Mouse (Mus musculus): ENCODE measurements around the gene Btrc.

The Btrc gene

GRCm38 (mm10) chr19:45573033-45573432 is 209.5 kb downstream of the Btrc start:
- no peak for DNase-seq (ENCODE audit: extremely low read depth, low read depth)

GRCm38 (mm10) chr19:45573861-45574267 is 210.3 kb downstream of the Btrc start:
- DNase-seq (ENCODE audit: extremely low read depth, low read depth): peak; percentile 67

- DNase-seq (ENCODE audit: extremely low read depth, low read depth): peak; percentile 70
Measured at GRCm38 (mm10) chr19:45574339-45574898, 210.9 kb downstream of the Btrc start.

DNA sequence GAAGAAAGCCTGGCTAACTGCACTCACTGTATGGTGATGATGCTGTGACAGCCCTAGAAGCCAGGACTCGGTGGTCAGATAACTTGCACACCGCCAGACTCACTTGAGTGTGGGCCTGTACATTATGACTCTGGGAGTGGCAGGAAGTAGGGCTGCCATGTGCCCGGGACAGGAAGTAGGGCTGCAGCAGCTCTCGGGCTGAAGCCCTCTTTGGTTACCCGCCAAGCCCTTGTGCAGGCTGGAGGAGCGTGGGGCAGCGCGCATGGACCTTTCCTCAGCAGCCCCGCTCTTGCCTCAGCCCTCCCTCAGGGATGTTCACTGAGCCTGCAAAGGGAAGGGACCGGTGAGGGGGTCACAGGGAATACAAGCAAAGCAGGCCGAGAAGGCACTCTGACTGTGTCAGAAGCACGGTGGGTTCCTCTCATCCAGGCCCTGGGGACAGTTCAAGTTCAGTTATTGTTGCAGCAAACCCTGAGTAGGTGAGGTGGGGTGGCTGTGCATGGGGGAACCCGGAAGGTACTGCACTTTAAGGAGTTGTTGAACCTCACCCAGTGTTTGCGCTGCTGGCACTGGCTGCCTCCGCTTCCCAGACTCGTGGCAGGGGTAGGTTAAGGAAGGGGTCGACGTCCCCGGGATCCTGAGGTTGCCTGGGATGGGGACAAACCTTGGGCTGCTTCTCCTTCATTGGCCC is 211.6 kb downstream of the Btrc start:
- peak; percentile 33 for DNase-seq (ENCODE audit: extremely low read depth, low read depth)

- DNase-seq (ENCODE audit: extremely low read depth, low read depth): peak; percentile 51
Measured at GRCm38 (mm10) chr19:45575632-45576001, 212.1 kb downstream of the Btrc start.

DNA sequence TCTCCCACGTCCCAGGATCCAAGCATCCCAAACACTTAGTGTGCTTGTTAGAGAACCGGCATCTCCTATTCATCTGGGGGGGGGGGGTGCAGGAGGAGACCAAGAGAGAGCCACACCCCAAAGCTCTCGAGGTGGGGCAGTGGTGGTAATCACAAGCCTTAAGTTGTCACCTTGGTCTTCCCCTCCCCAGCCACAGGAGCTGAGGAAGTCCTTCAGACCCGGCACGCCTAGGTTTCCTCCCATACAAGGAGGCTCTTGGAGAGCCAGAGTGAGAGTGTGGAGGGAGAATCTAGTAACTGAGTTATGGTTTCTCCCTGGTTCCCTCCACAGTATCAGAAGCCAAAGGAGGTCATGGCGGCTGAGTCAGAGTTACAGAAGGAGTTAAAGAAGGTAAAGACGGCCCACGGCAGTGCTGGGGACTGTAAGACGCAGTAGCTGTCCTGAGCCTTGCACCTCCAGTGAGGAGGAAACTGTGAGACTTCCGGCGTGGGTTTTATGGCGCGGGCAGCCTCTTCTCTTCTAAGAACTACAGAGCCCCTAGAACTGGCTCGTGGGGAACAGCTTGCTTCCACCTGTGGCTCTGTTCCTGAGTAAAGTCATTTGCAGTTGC is 213.7 kb downstream of the Btrc start:
- no peak for DNase-seq (ENCODE audit: extremely low read depth, low read depth)

- no peak for DNase-seq (ENCODE audit: extremely low read depth, low read depth)
Measured at GRCm38 (mm10) chr19:45578976-45579375, 215.4 kb downstream of the Btrc start.

GRCm38 (mm10) chr19:45579416-45579815 is 215.9 kb downstream of the Btrc start:
- DNase-seq (ENCODE audit: extremely low read depth, low read depth): no peak
